Mouse (Mus musculus) heart, adult 11 months (tissue): ENCODE measurements at regions not wholly inside any gene's neighbourhood (a gene's known extent, or its start where the extent isn't known, plus 50 kb on each side); places are given as distances from the start of the nearest gene placed in this dataset.
A peak's percentile ranks its signal among the peaks of the same experiment; 100 is the strongest.

Experiments used
- DNase-seq: peaks from one replicate; pipeline ENCODE4 v3.0.0; 2022

GRCm38 (mm10) chr6:20555320-20555883 lies 659.9 kb upstream of the Kcnd2 start:
- DNase-seq: no peak

DNA sequence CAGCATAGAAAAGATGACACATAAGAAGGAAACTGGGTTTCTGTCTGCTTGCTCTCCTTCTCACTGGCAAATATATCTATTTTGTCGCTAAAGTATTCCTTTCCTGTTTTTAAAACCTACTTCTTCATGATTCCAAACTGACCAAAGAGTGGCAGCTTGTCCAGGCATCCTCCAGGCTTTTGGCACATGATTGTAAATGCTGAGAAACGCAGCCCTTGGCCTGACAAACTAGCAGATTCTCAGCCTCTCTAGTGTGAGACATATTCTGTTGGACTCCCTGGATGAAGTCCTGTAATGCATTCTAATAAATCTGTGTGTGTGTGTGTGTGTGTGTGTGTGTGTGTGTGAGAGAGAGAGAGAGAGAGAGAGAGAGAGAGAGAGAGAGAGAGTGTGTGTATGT lies 642.7 kb upstream of the Kcnd2 start:
- no peak for DNase-seq

GRCm38 (mm10) chr6:20574734-20575133 lies 640.6 kb upstream of the Kcnd2 start:
- DNase-seq: no peak

- DNase-seq: peak; percentile 49
Measured at GRCm38 (mm10) chr6:20598783-20599182, 616.5 kb upstream of the Kcnd2 start.

DNA sequence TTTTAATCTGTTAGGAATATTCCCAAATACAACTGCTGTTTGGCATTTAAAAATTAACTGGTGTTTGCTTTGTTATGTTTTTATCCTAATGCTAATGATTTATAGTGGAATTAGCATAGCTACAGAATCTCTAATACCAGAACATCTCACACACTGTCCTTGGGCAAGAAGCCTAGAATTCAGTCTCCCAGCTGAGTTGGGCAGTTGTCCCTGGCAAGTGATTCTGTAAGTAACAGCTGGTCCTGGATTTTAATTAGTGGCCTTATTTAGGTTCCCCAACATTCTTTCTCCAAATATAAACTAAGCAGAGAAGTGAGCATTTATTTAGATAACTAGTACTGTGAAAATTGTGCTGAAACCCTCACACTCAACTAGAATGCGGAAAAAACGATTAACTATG lies 611.1 kb upstream of the Kcnd2 start:
- peak; percentile 42 for DNase-seq

- DNase-seq: no peak
Measured at GRCm38 (mm10) chr6:20620476-20620875, 594.8 kb upstream of the Kcnd2 start.

- no peak for DNase-seq
Measured at GRCm38 (mm10) chr6:20626382-20626781, 588.9 kb upstream of the Kcnd2 start.

GRCm38 (mm10) chr6:20627071-20627470 lies 588.2 kb upstream of the Kcnd2 start:
- DNase-seq: no peak

DNA sequence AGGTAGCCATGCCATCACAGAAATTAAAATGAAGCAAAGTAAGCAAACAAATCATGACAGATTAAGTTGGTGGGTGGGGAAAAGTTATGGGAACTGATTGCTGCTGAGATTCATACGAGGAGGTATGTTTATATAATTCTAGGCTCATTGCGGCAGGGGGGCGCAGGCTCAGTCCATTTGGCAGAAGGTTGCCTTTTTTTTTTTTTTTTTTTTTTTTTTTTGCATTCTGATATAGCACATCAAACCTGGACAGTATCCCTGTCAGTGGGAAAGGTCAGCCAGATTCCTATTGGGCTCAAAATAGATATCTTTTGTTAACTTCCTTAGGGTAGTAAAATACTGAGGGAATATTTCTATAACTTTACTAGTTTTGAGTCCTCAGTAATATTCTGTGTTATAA lies 575.0 kb upstream of the Kcnd2 start:
- no peak for DNase-seq

DNA sequence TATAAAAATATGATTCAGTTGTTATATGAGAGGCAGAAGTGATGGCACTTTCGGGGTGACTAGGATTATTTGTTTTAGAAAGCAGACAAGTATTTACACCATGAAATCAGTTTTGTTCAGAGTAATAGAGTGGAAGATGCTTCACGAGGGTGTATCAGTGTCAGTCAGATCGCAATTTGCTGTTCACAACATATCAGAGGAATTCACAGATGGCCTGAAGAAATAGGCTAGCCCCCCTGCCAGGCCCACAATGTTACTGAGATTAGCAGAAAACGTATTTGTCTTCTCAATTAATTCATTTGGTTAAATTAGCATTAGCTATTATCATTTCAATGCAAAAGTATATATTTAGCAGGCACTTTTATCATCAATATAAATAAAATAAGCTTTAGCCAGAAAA lies 573.9 kb upstream of the Kcnd2 start:
- no peak for DNase-seq

DNA sequence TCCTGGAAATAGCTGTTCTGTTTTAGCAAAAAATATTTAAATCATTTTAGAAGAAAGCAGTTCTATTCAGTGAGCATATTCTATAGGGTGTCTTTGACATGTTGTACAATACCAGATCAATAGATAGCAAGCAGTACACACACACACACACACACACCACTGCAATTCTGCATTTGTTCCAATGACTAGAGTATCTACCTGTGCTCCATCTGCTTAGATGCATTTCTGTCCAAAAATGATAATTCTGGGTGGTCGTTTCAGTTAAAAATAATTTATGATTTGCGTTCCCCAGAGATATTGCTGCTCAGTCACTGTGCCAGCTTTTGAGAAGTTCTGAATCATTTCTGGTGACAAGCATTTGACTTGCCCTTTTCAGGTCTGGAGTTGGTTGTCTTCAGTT lies 573.5 kb upstream of the Kcnd2 start:
- DNase-seq: no peak

- DNase-seq: peak; percentile 75
Measured at GRCm38 (mm10) chr6:20657042-20657441, 558.3 kb upstream of the Kcnd2 start.

GRCm38 (mm10) chr6:20673219-20673618 lies 542.1 kb upstream of the Kcnd2 start:
- DNase-seq: no peak

GRCm38 (mm10) chr6:20686447-20687238 lies 528.7 kb upstream of the Kcnd2 start:
- peak; percentile 44 for DNase-seq

DNA sequence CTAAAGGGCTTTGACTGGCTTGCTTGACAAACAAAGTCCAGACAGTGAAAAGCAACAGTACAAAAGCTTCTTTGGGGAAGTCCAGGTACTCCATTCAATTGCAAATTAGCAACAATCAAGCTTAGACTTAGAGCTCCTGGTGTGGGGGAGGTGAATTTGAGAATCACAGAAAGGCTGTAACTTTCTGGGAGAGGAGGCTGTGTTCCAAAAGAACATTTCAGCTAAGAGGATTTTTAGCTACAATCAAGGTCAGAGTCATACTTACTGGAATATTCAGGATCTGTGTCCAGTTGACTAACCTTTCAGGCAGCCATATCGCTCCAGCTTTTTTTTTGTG lies 528.1 kb upstream of the Kcnd2 start:
- DNase-seq: peak; percentile 44

GRCm38 (mm10) chr6:20725948-20726347 lies 489.4 kb upstream of the Kcnd2 start:
- no peak for DNase-seq

- no peak for DNase-seq
Measured at GRCm38 (mm10) chr6:20739095-20739494, 476.2 kb upstream of the Kcnd2 start.

DNA sequence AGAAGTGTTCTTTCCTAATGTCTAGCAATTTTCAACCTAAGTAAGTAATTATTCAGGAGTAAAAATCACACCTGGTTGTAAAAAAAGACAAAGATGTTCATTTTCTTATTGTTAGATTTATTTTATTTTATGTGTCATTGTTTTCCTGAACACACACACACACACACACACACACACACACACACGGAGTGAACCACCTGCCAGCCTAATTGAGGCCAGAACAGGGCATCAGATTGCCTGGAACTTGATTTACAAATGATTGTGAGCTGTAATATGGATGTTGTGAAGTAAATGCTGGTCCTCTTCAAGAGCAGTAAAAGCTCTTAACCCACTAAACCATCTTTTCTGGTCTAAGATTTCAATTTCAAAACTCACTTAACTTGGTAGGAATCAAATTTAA lies 474.9 kb upstream of the Kcnd2 start:
- no peak for DNase-seq

DNA sequence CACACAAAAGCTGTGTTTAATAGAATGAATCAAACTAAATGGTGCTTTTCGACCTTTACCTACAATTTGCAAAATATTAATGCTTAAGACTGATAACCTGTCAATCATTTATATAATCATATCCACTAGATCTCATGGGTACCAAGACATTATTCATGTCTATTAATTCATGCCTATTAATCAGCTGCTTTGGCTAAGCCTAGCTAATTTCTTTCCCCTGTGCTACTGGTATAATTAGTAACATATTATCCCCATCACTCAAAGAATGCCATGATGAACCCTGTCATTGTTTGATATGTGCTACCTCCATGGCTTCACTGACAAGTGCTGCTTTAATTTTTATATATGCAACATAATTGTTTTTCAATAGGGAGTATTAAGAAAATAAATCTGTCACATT lies 474.1 kb upstream of the Kcnd2 start:
- DNase-seq: no peak

DNA sequence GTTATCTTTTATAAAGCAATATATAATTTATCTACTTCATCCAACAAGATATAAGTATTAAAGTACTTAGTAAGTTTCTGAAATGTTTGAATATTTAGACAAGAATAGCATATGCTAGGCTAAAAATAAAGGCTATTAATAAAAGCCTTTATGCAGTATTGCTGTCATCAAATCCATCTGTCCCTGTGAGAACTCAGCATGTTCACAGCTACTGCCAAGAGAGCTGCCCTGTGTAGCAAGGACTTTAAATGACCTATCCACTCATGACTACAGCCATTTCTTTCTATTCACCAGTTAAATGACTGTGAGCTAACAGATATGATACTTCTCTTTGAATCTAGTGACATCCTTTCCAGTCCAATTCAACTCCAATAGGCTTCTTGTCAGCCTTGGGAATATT lies 458.1 kb upstream of the Kcnd2 start:
- peak; percentile 89 for DNase-seq

DNA sequence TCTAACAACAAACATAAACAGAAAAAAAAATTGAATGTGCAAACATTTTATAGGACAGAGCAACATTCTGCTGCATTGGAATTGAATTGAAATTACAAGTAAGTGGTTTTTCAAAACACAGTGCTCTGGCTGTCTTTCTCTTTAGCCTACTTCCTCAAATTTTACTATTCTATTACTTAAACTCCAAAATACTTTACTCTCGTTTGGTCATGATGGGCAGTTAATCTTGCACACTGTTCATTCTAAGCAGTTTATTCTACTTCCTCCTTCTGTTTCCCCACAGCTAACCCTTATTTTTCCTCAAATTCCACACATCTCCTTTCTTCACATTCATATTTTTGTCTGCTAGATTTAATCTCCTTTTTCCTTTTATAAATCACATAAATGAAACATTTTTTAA lies 454.0 kb upstream of the Kcnd2 start:
- DNase-seq: no peak

- no peak for DNase-seq
Measured at GRCm38 (mm10) chr6:20775872-20776271, 439.4 kb upstream of the Kcnd2 start.
